Mouse (Mus musculus) megakaryocyte, embryonic 14.5 days (primary cell): ENCODE data around the gene Hmgcll1.

Experiments used
- FLI1 ChIP-seq: IDR thresholded peaks from 2 replicates; pipeline ENCODE4 v1.6.1; 2012; ENCODE audit warnings: low read length, inconsistent platforms, mixed read lengths
- GATA1 ChIP-seq: IDR thresholded peaks from 3 replicates; pipeline ENCODE4 v1.6.1; 2012; ENCODE audit warnings: mixed read lengths, low read length, inconsistent platforms, borderline replicate concordance

GRCm38 (mm10) chr9:76013789-76014188, 866 bp upstream of the Hmgcll1 start:
- no peak for TF ChIP-seq GATA1
- TF ChIP-seq FLI1: no peak
